Mouse (Mus musculus) adrenal gland, adult 18-20 months (tissue): Measurements from ENCODE around the gene Tspan5. TPM values are rescaled to one million over a fixed set of nuclear protein-coding genes. Genes with fewer than 3 reads are reported as not detected.
A peak's percentile ranks its signal among the peaks of the same experiment; 100 is the strongest.

Source experiments
- DNase-seq, 2 experiments: peaks; one replicate each; pipeline ENCODE4 v3.0.0; 2021 to 2022; ENCODE audit warnings: low spot score in 2 of 2
- long read RNA-seq, 2 experiments: library from polyadenylated mRNA; stranded (forward); transcript quantifications; one replicate each; pipeline ENCODE4 v2.0.0; 2021
- total RNA-seq, 2 experiments: library from RNA; stranded (reverse); gene quantifications; 1 replicate in 1 of 2; 2 replicates in 1 of 2; pipeline ENCODE4 v1.2.3; 2021

Tspan5 gene
- 10 to 100 TPM; 58.5 to 61.8 TPM for total RNA-seq
- long read RNA-seq, experiment 1, full-length matches to known transcripts, result 66 of 76 reads
- long read RNA-seq, experiment 1, partial matches to known transcripts, result 8 of 76 reads
- long read RNA-seq, experiment 1, other reads (novel, unspliced or antisense), result 2 of 76 reads
- long read RNA-seq, experiment 2, full-length matches to known transcripts, result 36 of 47 reads
- long read RNA-seq, experiment 2, partial matches to known transcripts, result 8 of 47 reads
- long read RNA-seq, experiment 2, other reads (novel, unspliced or antisense), result 3 of 47 reads

GRCm38 (mm10) chr3:138741649-138742565, at the start of gene Tspan5:
Gene Tspan5, plus strand, starts transcription at chr3:138742195.
- peak; percentile 77 to 82 for DNase-seq

GRCm38 (mm10) chr3:138692302-138692701, 49.7 kb upstream of the Tspan5 start:
- no peak for DNase-seq

GRCm38 (mm10) chr3:138703399-138703798, 38.6 kb upstream of the Tspan5 start:
- no peak for DNase-seq

GRCm38 (mm10) chr3:138704469-138704868, 37.5 kb upstream of the Tspan5 start:
- no peak for DNase-seq

- no peak for DNase-seq
Observed at GRCm38 (mm10) chr3:138705875-138706274, 36.1 kb upstream of the Tspan5 start.

- no peak for DNase-seq
Observed at GRCm38 (mm10) chr3:138709183-138709582, 32.8 kb upstream of the Tspan5 start.

GRCm38 (mm10) chr3:138711971-138712370, 30.0 kb upstream of the Tspan5 start:
- peak in 1 of 2 experiments; percentile 42 for DNase-seq

GRCm38 (mm10) chr3:138712452-138713140, 29.4 kb upstream of the Tspan5 start:
- no peak for DNase-seq

GRCm38 (mm10) chr3:138713141-138713540, 28.9 kb upstream of the Tspan5 start:
- DNase-seq, result no peak

- no peak for DNase-seq
Observed at GRCm38 (mm10) chr3:138714788-138715187, 27.2 kb upstream of the Tspan5 start.

- no peak for DNase-seq
Observed at GRCm38 (mm10) chr3:138715212-138715611, 26.8 kb upstream of the Tspan5 start.

- no peak for DNase-seq
Observed at GRCm38 (mm10) chr3:138717040-138717439, 25.0 kb upstream of the Tspan5 start.

- no peak for DNase-seq
Observed at GRCm38 (mm10) chr3:138722152-138722551, 19.8 kb upstream of the Tspan5 start.

- DNase-seq, result peak in 1 of 2 experiments; percentile 21
Observed at GRCm38 (mm10) chr3:138727571-138727970, 14.4 kb upstream of the Tspan5 start.

- no peak for DNase-seq
Observed at GRCm38 (mm10) chr3:138728840-138729239, 13.2 kb upstream of the Tspan5 start.

GRCm38 (mm10) chr3:138730812-138731211, 11.2 kb upstream of the Tspan5 start:
- DNase-seq, result no peak

- no peak for DNase-seq
Observed at GRCm38 (mm10) chr3:138735760-138736159, 6.2 kb upstream of the Tspan5 start.

GRCm38 (mm10) chr3:138739150-138739700, 2.8 kb upstream of the Tspan5 start:
- DNase-seq, result no peak

- DNase-seq, result no peak
Observed at GRCm38 (mm10) chr3:138740291-138740690, 1.7 kb upstream of the Tspan5 start.

GRCm38 (mm10) chr3:138740843-138741540, 1.0 kb upstream of the Tspan5 start:
- DNase-seq, result no peak

GRCm38 (mm10) chr3:138742566-138742930, 553 bp downstream of the Tspan5 start:
- DNase-seq, result peak in 1 of 2 experiments; percentile 39
